Mouse (Mus musculus) CD4-positive, CD25-positive, alpha-beta regulatory T cell (primary cell): ENCODE data around the gene Sult1e1. TPM values are rescaled to one million over a fixed set of nuclear protein-coding genes. Genes with fewer than 3 reads are reported as not detected.

Experiments
- polyA plus RNA-seq: library from polyadenylated mRNA; unstranded; fragments of 100-300 nt; shearing (Covaris generic); gene quantifications from one replicate; pipeline ENCODE4 v1.2.1, GENCODE M21; 2017

Sult1e1 gene
- not detected for polyA plus RNA-seq

GRCm38 (mm10) chr5:87591494-87591893 lies at the start of gene Sult1e1:
Gene Sult1e1 (minus strand): TSS chr5:87591594.

GRCm38 (mm10) chr5:87568845-87569244 lies 22.5 kb downstream of the Sult1e1 start, which contains the start of gene Sult1d1:
Gene Sult1d1 (minus strand): TSS chr5:87569027.

GRCm38 (mm10) chr5:87538111-87538510 lies 53.3 kb downstream of the Sult1e1 start, which contains the start of gene Sult1b1:
Gene Sult1b1 (minus strand): TSS chr5:87538195.

Other genes with a start within 250 kb of the Sult1e1 start
- gene Ugt2b38, start 167.4 kb downstream of the Sult1e1 start, polyA plus RNA-seq: not detected
- not detected for gene Ugt2a2, start 109.3 kb downstream of the Sult1e1 start, polyA plus RNA-seq
- gene Gm43638, start 104.8 kb downstream of the Sult1e1 start, polyA plus RNA-seq: not detected
- gene Ugt2a1, start 100.7 kb downstream of the Sult1e1 start, polyA plus RNA-seq: not detected
- not detected for gene Sult1b1, start 53.4 kb downstream of the Sult1e1 start, polyA plus RNA-seq
- 0.12 TPM for gene Sult1d1, start 22.6 kb downstream of the Sult1e1 start, polyA plus RNA-seq
- gene Csn1s1, start 74.6 kb upstream of the Sult1e1 start, polyA plus RNA-seq: not detected
- gene Csn2, start 108.0 kb upstream of the Sult1e1 start, polyA plus RNA-seq: not detected
- not detected for gene Csn1s2a, start 183.0 kb upstream of the Sult1e1 start, polyA plus RNA-seq
- gene Csn1s2b, start 216.5 kb upstream of the Sult1e1 start, polyA plus RNA-seq: 0.08 TPM
- not detected for gene Prr27, start 234.1 kb upstream of the Sult1e1 start, polyA plus RNA-seq